Mouse (Mus musculus) embryonic facial prominence, embryonic 14.5 days (tissue): ENCODE results near the gene Adgrv1. TPM values are rescaled to one million over a fixed set of nuclear protein-coding genes. Genes with fewer than 3 reads are reported as not detected.
A peak's percentile ranks its signal among the peaks of the same experiment; 100 is the strongest.

Source experiments
- ATAC-seq: fragments of 200-750 bp; cut with Nextera tagmentation; 2 replicates; pipeline ENCODE4 v1.8.0; 2017; ENCODE audit warnings: low read depth, moderate number of reproducible peaks, moderate TSS enrichment
- DNase-seq: peaks from one replicate; pipeline ENCODE4 v3.0.0-alpha.2; 2015; ENCODE audit warnings: low spot score
- H3K27ac ChIP-seq: fragments of 300-500 bp; sonication (generic); replicated peaks from 2 replicates; pipeline ENCODE4 v1.5.1; 2014; ENCODE audit warnings: low read depth, mild to moderate bottlenecking, low read length, moderate library complexity
- H3K27me3 ChIP-seq: fragments of 300-500 bp; sonication (generic); replicated peaks from 2 replicates; pipeline ENCODE4 v1.6.1; 2014; ENCODE audit warnings: low read length; ENCODE audit not compliant: control insufficient read depth, insufficient read depth
- H3K36me3 ChIP-seq: fragments of 300-500 bp; sonication (generic); 2 replicates; pipeline ENCODE4 v1.6.1; 2014; ENCODE audit warnings: low read length, mixed read lengths; ENCODE audit not compliant: control insufficient read depth, insufficient read depth
- H3K4me1 ChIP-seq: fragments of 300-500 bp; sonication (generic); 2 replicates; pipeline ENCODE4 v1.6.1; 2014; ENCODE audit warnings: antibody characterized with exemption, low read length; ENCODE audit not compliant: control insufficient read depth, insufficient read depth
- H3K4me2 ChIP-seq: fragments of 300-500 bp; sonication (generic); 2 replicates; pipeline ENCODE4 v1.6.1; 2014; ENCODE audit warnings: low read depth, mild to moderate bottlenecking, low read length, moderate library complexity, mixed read lengths
- H3K4me3 ChIP-seq: fragments of 300-500 bp; sonication (generic); 2 replicates; pipeline ENCODE4 v1.5.1; 2014; ENCODE audit warnings: low read depth, mild to moderate bottlenecking, low read length
- H3K9ac ChIP-seq: fragments of 300-500 bp; sonication (generic); 2 replicates; pipeline ENCODE4 v1.6.1; 2014; ENCODE audit warnings: low read depth, mild to moderate bottlenecking, low read length, moderate library complexity, mixed read lengths
- H3K9me3 ChIP-seq: fragments of 300-500 bp; sonication (generic); 2 replicates; pipeline ENCODE4 v1.6.1; 2016; ENCODE audit warnings: low read length; ENCODE audit not compliant: control insufficient read depth
- WGBS: fragments of 180-500 bp; shearing (Covaris S2); extraction: QIAGEN DNeasy Blood & Tissue Kit; methylation state at CpG from one replicate; pipeline ENCODE4 v1.1.7; 2014; 5-methylcytosine and 5-hydroxymethylcytosine counted together
- polyA plus RNA-seq: library from polyadenylated mRNA; unstranded; fragments of >200 nt; fragmentation: Nextera tagmentation; extraction: Ambion mirVana; gene quantifications from 2 replicates; pipeline ENCODE4 v1.2.1, GENCODE M21; 2014

Gene Adgrv1
- polyA plus RNA-seq, 1 experiment from 2014 or later = 0.61 TPM

- H3K9ac ChIP-seq = no peak overlapping the region
- no peaks in the 10 kb centered on the region for H3K36me3 ChIP-seq
- H3K27ac ChIP-seq = no peak overlapping the region
- ATAC-seq = no peak
- DNase-seq = no peak
- no peak overlapping the region for H3K4me3 ChIP-seq
- 86% methylated on average over 5 of the region's 5 CpGs for WGBS
- H3K4me1 ChIP-seq = no peaks in the 10 kb centered on the region
- H3K9me3 ChIP-seq = no peaks in the 10 kb centered on the region
- no peaks in the 10 kb centered on the region for H3K27me3 ChIP-seq
- H3K4me2 ChIP-seq = no peak overlapping the region
Observed at GRCm38 (mm10) chr13:81354587-81354986, 278.4 kb downstream of the Adgrv1 start.

- peak; percentile 59 for DNase-seq
- H3K4me3 ChIP-seq = no peak overlapping the region
- H3K9me3 ChIP-seq = no peaks in the 10 kb centered on the region
- no peaks in the 10 kb centered on the region for H3K27me3 ChIP-seq
- H3K9ac ChIP-seq = no peak overlapping the region
- H3K36me3 ChIP-seq = no peaks in the 10 kb centered on the region
- WGBS = 54% methylated on average over 11 of the region's 11 CpGs
- H3K4me1 ChIP-seq = no peaks in the 10 kb centered on the region
- no peak for ATAC-seq
- no peak overlapping the region for H3K4me2 ChIP-seq
- no peak overlapping the region; the same call in 1 of the 2 replicates for H3K27ac ChIP-seq
Observed at GRCm38 (mm10) chr13:81352296-81352695, 280.7 kb downstream of the Adgrv1 start.

DNA sequence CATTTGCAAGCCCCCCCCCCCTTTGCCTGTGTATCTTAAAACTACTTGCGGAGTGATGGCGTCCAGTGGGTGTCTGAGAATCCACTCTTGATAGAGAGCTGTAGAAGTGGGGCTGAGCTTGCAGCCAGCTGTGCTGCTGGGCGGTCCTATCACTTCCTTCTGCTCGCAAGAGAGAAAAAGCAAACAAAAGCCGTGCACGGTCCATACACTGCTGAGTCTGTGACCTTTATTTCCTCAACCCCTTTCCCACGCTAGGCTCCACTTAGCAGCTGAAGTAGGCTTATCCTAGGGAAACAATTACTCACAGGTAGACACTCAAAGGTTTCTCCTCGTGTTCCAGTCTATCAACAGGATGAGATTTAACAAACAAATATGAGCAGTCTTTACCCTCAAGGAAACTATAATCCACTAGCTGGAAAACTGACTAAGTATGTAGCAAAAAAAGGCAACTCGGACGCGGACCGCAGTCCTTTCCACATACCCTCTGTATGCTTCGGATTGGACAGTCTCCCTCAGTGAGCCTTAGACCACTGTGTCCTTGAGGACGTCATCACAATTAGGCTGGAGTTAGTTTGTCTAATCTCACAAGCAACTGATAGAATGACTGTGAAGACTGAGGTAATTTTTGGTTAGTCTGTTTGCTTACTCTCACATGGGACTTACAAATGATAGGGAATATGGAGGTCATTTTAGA, 281.3 kb downstream of the Adgrv1 start:
- H3K4me3 ChIP-seq = no peak overlapping the region
- H3K27me3 ChIP-seq = no peaks in the 10 kb centered on the region
- no peaks in the 10 kb centered on the region for H3K4me1 ChIP-seq
- peak overlapping the region; percentile 28; the same call in 1 of the 2 replicates for H3K4me2 ChIP-seq
- 49% methylated on average over 14 of the region's 14 CpGs for WGBS
- H3K27ac ChIP-seq = no peak overlapping the region; the same call in 1 of the 2 replicates
- H3K36me3 ChIP-seq = no peaks in the 10 kb centered on the region
- H3K9me3 ChIP-seq = no peaks in the 10 kb centered on the region
- DNase-seq (peak; percentile 53), ATAC-seq (peak; percentile 72)
- no peak overlapping the region for H3K9ac ChIP-seq

DNA sequence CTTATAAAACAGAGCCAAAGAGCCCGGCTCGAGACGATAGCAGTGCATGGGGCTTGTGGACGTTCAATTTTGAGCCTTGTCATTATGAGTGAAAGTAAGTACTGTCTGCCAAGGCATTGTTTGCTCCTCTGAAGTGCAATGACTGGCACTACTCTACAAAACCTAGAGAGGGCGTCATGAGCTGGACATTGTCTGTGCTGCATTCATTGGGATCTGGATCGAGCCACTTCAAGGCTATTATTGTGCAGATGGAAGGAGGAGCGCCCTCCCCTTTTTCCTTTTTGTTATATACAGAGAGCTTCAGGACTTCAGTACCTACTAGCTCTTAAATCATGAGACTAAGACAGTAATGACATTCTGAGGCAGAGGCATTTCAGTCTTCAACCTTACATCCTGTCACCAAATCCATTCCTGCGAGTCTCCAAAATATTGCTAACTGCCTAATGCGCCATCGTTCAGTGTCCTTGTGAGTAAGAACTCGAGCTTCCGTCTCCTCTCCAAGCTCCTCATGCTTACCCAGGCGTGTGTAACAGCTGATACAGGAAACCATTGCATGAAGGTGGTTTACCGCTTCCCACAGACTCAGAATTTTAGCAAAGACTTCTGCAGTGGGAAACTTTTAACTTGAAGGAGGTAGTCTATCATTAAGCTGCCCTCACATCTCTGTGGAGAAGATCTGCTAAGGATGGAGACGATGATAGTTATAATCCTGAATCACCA, 285.5 kb downstream of the Adgrv1 start:
- WGBS = 86% methylated on average over 15 of the region's 15 CpGs

DNA sequence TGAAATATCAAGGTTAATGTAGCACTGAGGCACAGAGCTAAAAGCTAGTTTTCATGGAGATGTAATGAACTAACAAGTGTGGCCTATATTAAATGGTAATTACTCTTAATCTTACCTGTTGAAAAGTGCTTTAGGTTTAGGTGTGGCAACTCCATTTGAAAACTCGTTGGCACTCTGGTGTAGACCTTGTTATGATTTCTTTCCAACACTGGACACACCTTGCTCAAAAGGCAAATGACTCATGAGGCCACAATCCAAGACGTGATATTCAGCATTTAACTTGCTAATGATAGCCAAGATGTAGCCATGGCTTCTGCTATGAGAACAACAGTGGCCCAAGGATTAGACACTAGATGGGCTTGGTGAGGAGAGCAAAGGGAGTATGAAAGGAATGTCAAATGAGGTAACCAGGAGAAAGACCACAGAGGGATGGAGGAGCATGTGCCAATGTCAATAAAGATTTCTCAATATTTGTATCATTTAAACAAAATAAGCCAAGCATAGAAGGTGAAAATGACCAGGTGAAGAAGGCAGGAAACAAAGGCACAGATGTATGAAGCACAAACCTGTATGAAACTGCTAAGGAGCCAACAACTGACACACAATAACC, 289.9 kb downstream of the Adgrv1 start:
- no peaks in the 10 kb centered on the region for H3K36me3 ChIP-seq
- no peak overlapping the region for H3K4me3 ChIP-seq
- H3K9ac ChIP-seq = no peak overlapping the region
- H3K27me3 ChIP-seq = no peaks in the 10 kb centered on the region
- H3K27ac ChIP-seq = no peak overlapping the region
- no peak for DNase-seq
- ATAC-seq = no peak
- no peak overlapping the region for H3K4me2 ChIP-seq
- 71% methylated on average over 2 of the region's 2 CpGs for WGBS
- no peaks in the 10 kb centered on the region for H3K4me1 ChIP-seq
- H3K9me3 ChIP-seq = peaks cover 5% of the 10 kb centered on the region

More for the DNA sequence above, 285.5 kb downstream of the Adgrv1 start:
- no peak for DNase-seq
- Histone ChIP-seq H3K36me3 (no peaks in the 10 kb centered on the region), H3K4me1 (no peaks in the 10 kb centered on the region), H3K27me3 (no peaks in the 10 kb centered on the region), H3K9ac (no peak overlapping the region), H3K4me3 (no peak overlapping the region), H3K4me2 (no peak overlapping the region), H3K9me3 (peaks cover 5% of the 10 kb centered on the region), H3K27ac (no peak overlapping the region)
- no peak for ATAC-seq

DNA sequence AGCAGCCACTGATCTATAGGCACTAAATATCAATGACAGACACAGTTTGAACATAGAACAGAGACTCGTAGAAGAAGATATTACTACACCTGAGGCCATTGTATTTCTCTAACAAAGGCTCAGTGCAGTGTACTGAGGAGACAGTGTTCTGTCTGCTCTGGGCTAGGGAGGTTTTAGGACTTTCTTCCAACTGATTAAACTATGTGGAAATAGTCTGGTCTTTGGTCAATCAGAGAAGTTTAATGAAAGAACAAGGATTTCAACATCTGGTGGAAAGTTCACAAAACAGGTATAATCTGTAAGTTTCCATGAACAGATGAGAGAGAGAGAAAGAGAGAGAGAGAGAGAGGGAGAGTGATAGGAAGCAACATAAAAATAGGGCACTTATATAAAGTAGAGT, 297.7 kb downstream of the Adgrv1 start:
- Histone ChIP-seq H3K9ac (no peak overlapping the region), H3K4me2 (no peak overlapping the region)
- 74% methylated on average over 1 of the region's 1 CpGs for WGBS

GRCm38 (mm10) chr13:81332018-81332417, 300.9 kb downstream of the Adgrv1 start:
- 23% methylated on average over 3 of the region's 3 CpGs for WGBS
- Histone ChIP-seq H3K27me3 (no peaks in the 10 kb centered on the region), H3K9ac (no peak overlapping the region), H3K27ac (no peak overlapping the region), H3K36me3 (no peaks in the 10 kb centered on the region), H3K4me3 (no peak overlapping the region), H3K9me3 (no peaks in the 10 kb centered on the region), H3K4me2 (no peak overlapping the region), H3K4me1 (no peaks in the 10 kb centered on the region)
- no peak for ATAC-seq
- peak; percentile 13 for DNase-seq

More for the DNA sequence above, 297.7 kb downstream of the Adgrv1 start:
- Histone ChIP-seq H3K9me3 (no peaks in the 10 kb centered on the region), H3K27ac (no peak overlapping the region), H3K4me1 (no peaks in the 10 kb centered on the region), H3K4me3 (no peak overlapping the region), H3K27me3 (no peaks in the 10 kb centered on the region), H3K36me3 (no peaks in the 10 kb centered on the region)
- DNase-seq (no peak), ATAC-seq (no peak)

DNA sequence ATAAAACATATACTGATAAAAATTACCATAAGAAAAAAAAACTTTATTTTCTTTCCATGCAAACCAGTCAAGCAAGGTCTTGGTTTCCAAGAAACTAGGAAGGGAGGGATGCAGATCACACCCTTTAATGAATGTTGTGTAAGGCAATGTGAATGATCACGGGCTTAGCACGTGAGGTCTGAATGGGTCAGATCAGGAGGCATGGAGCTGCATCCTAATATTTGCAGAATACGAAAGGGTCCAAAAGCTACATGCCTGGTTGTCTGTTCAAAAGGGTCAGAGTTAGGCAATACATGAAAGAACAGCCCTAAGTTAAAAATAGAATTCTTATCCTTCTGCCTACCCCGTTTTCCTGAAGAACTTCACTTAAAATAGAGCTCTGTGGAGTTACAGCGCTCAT, 303.2 kb downstream of the Adgrv1 start:
- 81% methylated on average over 5 of the region's 5 CpGs for WGBS
- no peak for ATAC-seq
- Histone ChIP-seq H3K36me3 (no peaks in the 10 kb centered on the region), H3K27ac (no peak overlapping the region), H3K9ac (no peak overlapping the region), H3K4me3 (no peak overlapping the region), H3K27me3 (no peaks in the 10 kb centered on the region), H3K4me1 (no peaks in the 10 kb centered on the region), H3K4me2 (no peak overlapping the region), H3K9me3 (no peaks in the 10 kb centered on the region)
- DNase-seq = no peak
